8 mouse cellular contexts compared by ENCODE assay signal in the genomic region with DNA sequence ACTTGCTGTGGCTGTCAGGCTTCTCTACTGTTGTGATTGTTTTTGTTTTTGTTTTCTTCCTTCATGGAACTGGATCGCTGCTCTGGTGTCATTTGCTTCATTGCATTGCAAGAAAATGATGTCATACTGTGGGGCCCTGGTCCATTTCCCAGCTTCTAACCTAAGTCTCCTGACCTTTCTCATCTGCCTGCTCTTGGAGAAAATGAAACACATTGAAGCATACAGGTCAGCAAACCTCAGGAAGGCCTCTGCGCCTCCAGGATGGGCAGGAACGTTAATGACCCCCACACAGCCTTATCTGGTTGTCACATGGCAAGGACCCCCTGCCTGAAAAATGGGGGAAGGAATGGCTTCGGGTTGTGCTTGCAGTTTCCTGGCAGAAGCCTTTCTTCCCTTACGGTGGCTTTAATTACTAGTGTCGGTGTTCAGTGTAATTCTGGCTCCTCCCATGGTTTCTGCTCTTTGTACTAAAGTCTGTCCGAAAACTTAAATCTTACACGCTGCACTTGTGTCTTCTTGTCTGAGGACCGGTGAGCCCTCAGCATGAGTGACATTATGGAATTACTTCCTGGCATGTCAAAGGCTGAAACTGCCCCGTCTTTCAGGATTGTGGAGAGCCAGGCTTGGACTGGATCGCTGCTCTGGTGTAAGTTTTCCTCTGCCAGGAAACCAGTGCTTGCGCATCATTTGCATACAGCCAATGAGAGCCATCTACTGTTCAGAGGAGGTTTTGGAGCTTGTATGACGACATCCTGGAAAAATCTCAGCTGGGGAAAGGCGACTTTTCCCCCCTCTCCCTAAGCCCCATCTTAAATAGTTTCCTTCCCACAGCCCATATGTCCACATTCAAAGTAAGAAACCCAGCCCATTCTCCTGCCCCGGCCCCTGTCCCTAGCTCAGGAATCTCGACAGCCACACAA. TPM values are rescaled to one million over a fixed set of nuclear protein-coding genes. Genes with fewer than 3 reads are reported as not detected.
A peak's percentile ranks its signal among the peaks of the same experiment; 100 is the strongest.
DNase-seq lines count a peak whose midpoint lies in the region; ATAC-seq and TF ChIP-seq lines count a peak whose summit lies in the region.

No protein-coding gene starts in this region.

- peak; percentile 31; the same call in 1 of the 2 replicates for TF ChIP-seq CTCF in brain, embryonic 14.5 days (IDR thresholded peaks at IDR 0.05; ENCODE audit: borderline replicate concordance, extremely low read depth, insufficient read depth, insufficient read length)
- TF ChIP-seq CTCF in liver, embryonic 14.5 days (IDR thresholded peaks at IDR 0.05; ENCODE audit: low read depth): no peak

- H3K27me3 ChIP-seq in forebrain, embryonic 16.5 days (replicated peaks; ENCODE audit: control insufficient read depth, insufficient read depth, low read length): no peaks in the 10 kb centered on the region
- H3K27me3 ChIP-seq in liver, embryonic 14.5 days (ENCODE audit: control insufficient read depth, insufficient read depth, low read length): no peaks in the 10 kb centered on the region
- H3K27me3 ChIP-seq in neural tube, embryonic 13.5 days: no peaks in the 10 kb centered on the region

- peak overlapping the region; percentile 44 for H3K4me3 ChIP-seq in forebrain, embryonic 16.5 days (replicated peaks; ENCODE audit: low read length)
- peak overlapping the region; percentile 16 to 45; a peak in 2 of 4 replicates for H3K4me3 ChIP-seq in liver, embryonic 14.5 days (ENCODE audit: insufficient read depth in 1 of 2, low read depth in 2 of 2, low read length in 2 of 2)
- H3K4me3 ChIP-seq in neural tube, embryonic 13.5 days: peak overlapping the region; percentile 29

- WGBS in forebrain, embryonic 16.5 days: 3% methylated on average over 16 of the region's 16 CpGs
- 4% methylated on average over 16 of the region's 16 CpGs for WGBS in large intestine, adult 2 months
- 11% methylated on average over 16 of the region's 16 CpGs for WGBS in liver, embryonic 14.5 days (ENCODE audit: insufficient replicate concordance)
- WGBS in neural tube, embryonic 13.5 days: 8% methylated on average over 16 of the region's 16 CpGs

- intact Hi-C loops in heart, postnatal 14 days (cut with DNase I): loop anchor here (2.0 to 10.0 kb wide), 4 partner anchors 76 to 398 kb away; partner anchors contain the start of genes Fndc3b and Pld1

- DNase-seq in 3134 (ENCODE audit: extremely low read depth, insufficient read length, low spot score): peak; percentile 81
- peak; percentile 96 for DNase-seq in brain, embryonic 14.5 days (ENCODE audit: low read depth)
- DNase-seq in heart, postnatal 14 days: peak; percentile 56 to 76
- peak; percentile 70 for DNase-seq in large intestine, adult 2 months (ENCODE audit: low read depth, low spot score)
- peak; percentile 12 to 22 (median 13) for DNase-seq in liver, embryonic 14.5 days (ENCODE audit: low read depth in 3 of 3, low spot score in 3 of 3)
- peak; percentile 57 to 67 for DNase-seq in urinary bladder, postnatal 4 days (ENCODE audit: low spot score in 2 of 2)

- H3K9ac ChIP-seq in forebrain, embryonic 16.5 days (replicated peaks; ENCODE audit: low read depth, low read length): peak overlapping the region; percentile 49
- H3K9ac ChIP-seq in liver, embryonic 14.5 days (replicated peaks): no peak overlapping the region
- H3K9ac ChIP-seq in neural tube, embryonic 13.5 days: peak overlapping the region; percentile 65

- ATAC-seq in forebrain, embryonic 16.5 days: peak; percentile 94
- peak; percentile 45; the same call in 1 of the 2 replicates for ATAC-seq in liver, embryonic 14.5 days (ENCODE audit: insufficient read depth)
- ATAC-seq in neural tube, embryonic 13.5 days (ENCODE audit: low read depth): peak; percentile 89

- peak overlapping the region; percentile 53 for H3K4me2 ChIP-seq in forebrain, embryonic 16.5 days (ENCODE audit: low read length)
- H3K4me2 ChIP-seq in liver, embryonic 14.5 days (ENCODE audit: low read depth): peak overlapping the region; percentile 36
- H3K4me2 ChIP-seq in neural tube, embryonic 13.5 days: peak overlapping the region; percentile 55

- peak overlapping the region; percentile 61 for H3K27ac ChIP-seq in forebrain, embryonic 16.5 days (ENCODE audit: low read length)
- H3K27ac ChIP-seq in liver, embryonic 14.5 days: no peak overlapping the region
- H3K27ac ChIP-seq in neural tube, embryonic 13.5 days (replicated peaks): peak overlapping the region; percentile 76

- no peaks in the 10 kb centered on the region for H3K9me3 ChIP-seq in forebrain, embryonic 16.5 days (ENCODE audit: control insufficient read depth, low read length)
- no peaks in the 10 kb centered on the region for H3K9me3 ChIP-seq in liver, embryonic 14.5 days (ENCODE audit: control insufficient read depth, low read length)
- H3K9me3 ChIP-seq in neural tube, embryonic 13.5 days: no peaks in the 10 kb centered on the region

- peaks cover 22% of the 10 kb centered on the region for H3K4me1 ChIP-seq in forebrain, embryonic 16.5 days (replicated peaks; ENCODE audit: control insufficient read depth, insufficient read depth, low read length)
- H3K4me1 ChIP-seq in liver, embryonic 14.5 days (replicated peaks; ENCODE audit: control insufficient read depth in 2 of 2, insufficient read depth in 2 of 2, low read length in 1 of 2): peaks cover 0 to 8% of the 10 kb centered on the region in 2 experiments; a peak in 2 of 4 replicates
- H3K4me1 ChIP-seq in neural tube, embryonic 13.5 days (replicated peaks): peaks cover 43% of the 10 kb centered on the region

- TF ChIP-seq POLR2A in brain, embryonic 14.5 days (IDR thresholded peaks at IDR 0.05; ENCODE audit: borderline replicate concordance, extremely low read depth, insufficient read depth, insufficient read length, poor library complexity, severe bottlenecking): no peak

- no peak for TF ChIP-seq EP300 in liver, embryonic 14.5 days (IDR thresholded peaks at IDR 0.05; ENCODE audit: low read depth)

- no peaks in the 10 kb centered on the region for H3K36me3 ChIP-seq in forebrain, embryonic 16.5 days (ENCODE audit: control insufficient read depth, insufficient read depth)
- no peaks in the 10 kb centered on the region for H3K36me3 ChIP-seq in liver, embryonic 14.5 days (replicated peaks; ENCODE audit: control insufficient read depth, insufficient read depth, low read depth)
- no peaks in the 10 kb centered on the region for H3K36me3 ChIP-seq in neural tube, embryonic 13.5 days

RNA-seq across cellular contexts. Expression of gene Tmem212, which starts 33.1 kb away (rescaled TPM):
- polyA plus RNA-seq in brain, embryonic 14.5 days (2012; rRNA removed): not detected in 2 replicates
- polyA plus RNA-seq in forebrain, embryonic 16.5 days (2015; fragmentation: Nextera tagmentation; extraction: Ambion mirVana): 0.48 TPM in 1 of 2 replicates, not detected in the other
- under 1 TPM in 1 of 2 experiments, not detected in 1; 0.55 TPM for total RNA-seq in heart, postnatal 14 days (2021)
- not detected in 2 replicates for polyA plus RNA-seq in large intestine, adult 2 months (2012; rRNA removed)
- polyA plus RNA-seq in liver, embryonic 14.5 days (2012; rRNA removed): not detected in 2 replicates
- polyA plus RNA-seq in liver, embryonic 14.5 days (2014; fragmentation: Nextera tagmentation; extraction: Ambion mirVana): not detected in 2 replicates
- not detected in 2 replicates for polyA plus RNA-seq in neural tube, embryonic 13.5 days (2015; fragmentation: Nextera tagmentation; extraction: Ambion mirVana)

Comparison
In these comparisons a context has a peak if more than half of its experiments do, and no peak if none do; other contexts are left out.
1. DNase-seq: peak in every context shown above with its lines; median percentile 96 in brain, embryonic 14.5 days; 81 in 3134; 70 in large intestine, adult 2 months; 66 in heart, postnatal 14 days; 62 in urinary bladder, postnatal 4 days; 13 in liver, embryonic 14.5 days.